Mouse (Mus musculus) forebrain, embryonic 16.5 days (tissue): ENCODE results near the gene Slc17a6. TPM values are rescaled to one million over a fixed set of nuclear protein-coding genes. Genes with fewer than 3 reads are reported as not detected.

Source experiments
- ATAC-seq: fragments of 200-750 bp; cut with Nextera tagmentation; 2 replicates; pipeline ENCODE4 v1.8.0; 2017; ENCODE audit warnings: mild to moderate bottlenecking, moderate library complexity
- H3K27ac ChIP-seq: fragments of 300-500 bp; sonication (generic); 2 replicates; pipeline ENCODE4 v1.5.1; 2014; ENCODE audit warnings: low read length, control low read depth
- H3K27me3 ChIP-seq: fragments of 300-500 bp; sonication (generic); replicated peaks from 2 replicates; pipeline ENCODE4 v1.6.1; 2014; ENCODE audit warnings: low read length; ENCODE audit not compliant: control insufficient read depth, insufficient read depth
- H3K36me3 ChIP-seq: fragments of 300-500 bp; sonication (generic); 2 replicates; pipeline ENCODE4 v1.6.1; 2014; ENCODE audit not compliant: control insufficient read depth, insufficient read depth
- H3K4me1 ChIP-seq: fragments of 300-500 bp; sonication (generic); replicated peaks from 2 replicates; pipeline ENCODE4 v1.6.1; 2014; ENCODE audit warnings: low read length; ENCODE audit not compliant: control insufficient read depth, insufficient read depth
- H3K4me2 ChIP-seq: fragments of 300-500 bp; sonication (generic); 2 replicates; pipeline ENCODE4 v1.6.1; 2014; ENCODE audit warnings: mild to moderate bottlenecking, low read length, control low read depth
- H3K4me3 ChIP-seq: fragments of 300-500 bp; sonication (generic); replicated peaks from 2 replicates; pipeline ENCODE4 v1.5.1; 2014; ENCODE audit warnings: mild to moderate bottlenecking, low read length, control low read depth
- H3K9ac ChIP-seq: fragments of 300-500 bp; sonication (generic); replicated peaks from 2 replicates; pipeline ENCODE4 v1.6.1; 2014; ENCODE audit warnings: low read depth, low read length, control low read depth
- H3K9me3 ChIP-seq: fragments of 300-500 bp; sonication (generic); 2 replicates; pipeline ENCODE4 v1.6.1; 2016; ENCODE audit warnings: low read length; ENCODE audit not compliant: control insufficient read depth
- WGBS: fragments of 180-500 bp; shearing (Covaris S2); extraction: QIAGEN DNeasy Blood & Tissue Kit; methylation state at CpG from one replicate; pipeline ENCODE4 v1.1.7; 2014; 5-methylcytosine and 5-hydroxymethylcytosine counted together
- polyA plus RNA-seq: library from polyadenylated mRNA; unstranded; fragments of >200 nt; fragmentation: Nextera tagmentation; extraction: Ambion mirVana; gene quantifications from 2 replicates; pipeline ENCODE4 v1.2.1, GENCODE M21; 2015

The Slc17a6 gene
- 40.5 and 52.7 TPM in 2 replicates for polyA plus RNA-seq

DNA sequence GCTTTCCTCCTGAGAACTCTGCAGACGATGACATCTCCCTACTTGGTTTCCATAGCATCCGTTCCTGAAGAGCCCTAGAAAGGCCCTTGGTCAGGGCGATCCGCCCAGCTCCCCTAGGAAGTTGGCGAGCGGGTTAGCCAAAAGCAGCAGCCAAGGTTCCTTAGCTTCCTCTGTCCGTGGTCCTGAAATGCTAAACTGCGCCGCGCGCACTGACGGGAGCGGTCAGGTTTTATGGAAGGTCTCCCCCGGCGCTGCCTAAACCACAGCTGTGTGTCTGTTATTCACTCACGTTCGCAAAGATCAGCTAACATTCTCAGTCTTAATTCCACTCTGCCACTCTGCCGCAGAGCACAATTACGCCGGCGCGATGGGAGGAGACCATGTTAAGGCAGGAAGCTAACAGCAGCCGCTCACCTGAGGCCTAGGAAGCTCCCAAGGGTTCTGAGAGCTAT lies at the start of gene Slc17a6:
Gene Slc17a6 (plus strand): TSS at position 313 of the 452 bp plus-strand sequence.
- Histone ChIP-seq H3K4me1 (peaks cover 16% of the 10 kb centered on the region), H3K36me3 (no peaks in the 10 kb centered on the region), H3K4me2 (peak within 1 kb of the TSS; percentile 57), H3K27ac (peak within 1 kb of the TSS; percentile 91), H3K4me3 (peak within 1 kb of the TSS; percentile 50), H3K27me3 (peaks cover 10% of the 10 kb centered on the region), H3K9me3 (no peaks in the 10 kb centered on the region), H3K9ac (peak within 1 kb of the TSS; percentile 70)
- WGBS = under 1% methylated on average over 23 of the region's 23 CpGs
- peak; percentile 22 for ATAC-seq

DNA sequence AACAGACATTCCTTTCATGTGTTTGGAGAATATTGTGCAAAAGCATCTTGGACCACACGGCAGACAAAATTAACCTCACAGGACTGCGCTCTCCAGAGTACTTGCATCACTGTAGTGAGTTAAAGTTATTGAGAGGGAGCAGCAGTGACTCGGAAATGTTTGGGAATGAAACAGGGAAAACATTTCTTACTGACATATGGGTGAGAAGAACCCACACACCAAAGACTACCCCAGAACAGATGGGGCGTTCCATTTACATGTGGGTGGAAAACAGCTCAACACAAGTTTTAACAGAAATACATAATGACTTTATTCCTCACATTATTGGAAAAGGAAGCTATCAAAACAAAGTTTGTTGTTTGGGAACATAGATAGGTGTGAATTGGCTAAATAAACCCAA lies 21.8 kb upstream of the Slc17a6 start:
- no peaks in the 10 kb centered on the region for H3K27me3 ChIP-seq
- 74% methylated on average over 4 of the region's 4 CpGs for WGBS
- no peak overlapping the region for H3K9ac ChIP-seq
- H3K4me1 ChIP-seq = no peaks in the 10 kb centered on the region
- H3K4me2 ChIP-seq = no peak overlapping the region
- ATAC-seq = peak; percentile 52
- no peaks in the 10 kb centered on the region for H3K9me3 ChIP-seq
- H3K4me3 ChIP-seq = no peak overlapping the region
- H3K36me3 ChIP-seq = no peaks in the 10 kb centered on the region
- no peak overlapping the region for H3K27ac ChIP-seq

DNA sequence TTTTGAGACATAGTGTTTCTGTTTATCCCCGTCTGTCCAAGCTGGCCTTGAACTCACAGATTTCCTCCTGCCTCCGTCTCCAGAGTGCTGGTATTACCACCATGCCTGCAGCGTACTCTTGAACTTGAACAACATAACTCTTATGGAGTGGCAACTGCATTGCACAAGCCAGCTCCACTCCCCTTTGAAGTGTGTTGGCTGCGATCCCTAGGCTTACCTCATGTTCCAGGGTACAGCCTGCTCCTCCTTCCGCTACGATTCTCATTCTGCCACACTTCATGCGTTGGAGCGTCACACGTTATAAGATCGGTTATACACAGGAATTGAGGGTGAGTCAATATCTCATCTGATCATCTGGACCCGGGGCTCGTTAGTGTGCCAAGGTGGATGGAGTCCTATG lies 18.1 kb upstream of the Slc17a6 start:
- Histone ChIP-seq H3K9me3 (no peaks in the 10 kb centered on the region), H3K9ac (no peak overlapping the region), H3K4me2 (no peak overlapping the region), H3K27ac (no peak overlapping the region), H3K27me3 (no peaks in the 10 kb centered on the region), H3K36me3 (no peaks in the 10 kb centered on the region), H3K4me3 (no peak overlapping the region), H3K4me1 (no peaks in the 10 kb centered on the region)
- 67% methylated on average over 12 of the region's 12 CpGs for WGBS
- no peak for ATAC-seq

DNA sequence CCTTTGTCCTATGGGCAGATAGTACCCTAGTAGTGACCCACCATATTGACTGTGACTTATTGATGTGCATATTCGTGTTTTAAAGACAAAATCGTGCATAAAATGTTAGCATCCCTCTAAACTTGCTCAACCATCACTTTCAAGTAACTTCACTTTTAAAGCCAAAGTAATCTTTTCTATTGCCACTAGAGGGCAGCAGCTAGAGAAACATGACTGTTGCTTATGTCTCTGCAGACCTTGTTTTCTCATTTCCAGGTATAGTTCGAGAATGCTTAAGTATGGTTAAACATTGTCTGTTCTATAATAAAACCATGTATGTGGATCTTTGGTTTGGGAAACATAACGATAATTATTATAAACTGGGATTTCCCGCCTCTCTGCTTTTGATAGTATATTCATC lies 7.4 kb upstream of the Slc17a6 start:
- no peaks in the 10 kb centered on the region for H3K36me3 ChIP-seq
- no peak overlapping the region for H3K27ac ChIP-seq
- no peaks in the 10 kb centered on the region for H3K27me3 ChIP-seq
- H3K9ac ChIP-seq = no peak overlapping the region
- no peak for ATAC-seq
- H3K4me3 ChIP-seq = no peak overlapping the region
- H3K4me2 ChIP-seq = no peak overlapping the region
- 0 out of 2 replicates have a peak, but pooled peaks cover 3% of the 10 kb centered on the region for H3K4me1 ChIP-seq
- no peaks in the 10 kb centered on the region for H3K9me3 ChIP-seq
- 36% methylated on average over 5 of the region's 5 CpGs for WGBS

DNA sequence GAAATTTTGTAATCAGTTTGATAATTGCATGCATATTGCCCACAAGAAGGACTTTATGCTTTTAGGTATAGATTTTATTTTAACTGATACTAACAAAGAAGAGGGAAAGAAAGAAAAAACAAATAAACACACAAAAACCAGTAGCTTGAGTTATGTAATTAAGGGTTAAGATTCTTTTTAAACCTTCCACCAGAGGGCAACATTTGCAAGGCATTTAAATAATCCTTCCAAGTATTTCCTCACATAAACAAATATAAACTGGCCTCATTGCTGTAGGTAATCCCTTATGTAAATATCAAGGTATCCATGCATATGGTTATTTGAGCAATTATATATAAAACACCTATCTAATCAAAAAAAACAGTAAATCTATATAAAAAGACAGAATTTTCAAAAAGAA lies 3.9 kb upstream of the Slc17a6 start:
- Histone ChIP-seq H3K27ac (no peak overlapping the region; the same call in 1 of the 2 replicates), H3K4me2 (no peak overlapping the region), H3K27me3 (no peaks in the 10 kb centered on the region; the same call in 1 of the 2 replicates), H3K9me3 (no peaks in the 10 kb centered on the region), H3K36me3 (no peaks in the 10 kb centered on the region), H3K9ac (no peak overlapping the region), H3K4me1 (peaks cover 8% of the 10 kb centered on the region), H3K4me3 (no peak overlapping the region)
- ATAC-seq = no peak

DNA sequence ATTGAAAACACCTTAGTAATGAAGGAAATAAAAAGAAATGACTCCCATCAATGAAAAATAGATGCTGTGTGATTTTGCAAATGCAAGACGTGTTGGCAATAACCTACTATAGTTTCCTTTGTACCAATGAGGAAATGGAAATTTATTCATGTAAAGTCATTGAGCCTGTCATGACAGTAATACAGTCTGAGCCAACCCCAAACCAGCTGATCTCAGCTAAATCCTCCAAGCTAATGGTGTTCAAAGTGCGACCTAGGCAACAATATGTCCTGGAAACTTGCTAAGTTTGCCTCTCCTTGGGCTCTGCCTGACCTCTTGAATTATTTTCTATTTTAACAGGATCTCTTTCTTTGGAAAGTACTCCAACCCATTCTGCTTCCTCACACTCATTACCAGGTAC lies 3.4 kb upstream of the Slc17a6 start:
- 18% methylated on average over 2 of the region's 2 CpGs for WGBS
- no peaks in the 10 kb centered on the region for H3K9me3 ChIP-seq
- no peak overlapping the region for H3K9ac ChIP-seq
- peaks cover 8% of the 10 kb centered on the region for H3K4me1 ChIP-seq
- H3K27me3 ChIP-seq = no peaks in the 10 kb centered on the region; the same call in 1 of the 2 replicates
- no peak overlapping the region for H3K4me2 ChIP-seq
- no peak overlapping the region for H3K4me3 ChIP-seq
- peak; percentile 57 for ATAC-seq
- no peak overlapping the region for H3K27ac ChIP-seq
- H3K36me3 ChIP-seq = no peaks in the 10 kb centered on the region

DNA sequence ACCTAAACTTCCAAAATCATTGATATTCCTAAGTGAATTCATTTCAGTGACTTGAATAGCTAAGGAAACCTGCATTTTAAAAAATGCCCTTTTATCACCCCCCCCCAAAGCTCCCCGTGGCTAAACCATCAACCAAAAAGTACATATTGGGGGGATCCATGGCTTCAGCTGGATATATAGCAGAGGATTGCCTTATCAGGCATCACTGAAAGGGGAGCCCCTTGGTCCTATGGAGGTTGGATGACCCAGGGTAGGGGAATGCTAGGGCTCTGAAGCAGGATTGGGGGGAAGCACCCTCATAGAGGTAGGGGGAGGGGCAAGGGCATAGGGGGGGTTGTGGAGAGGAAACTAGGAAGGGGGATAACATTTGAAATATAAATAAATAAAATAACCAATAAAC lies 1.8 kb upstream of the Slc17a6 start:
- ATAC-seq = no peak
- no peak overlapping the region for H3K4me2 ChIP-seq
- H3K36me3 ChIP-seq = no peaks in the 10 kb centered on the region
- no peak overlapping the region for H3K4me3 ChIP-seq
- H3K4me1 ChIP-seq = peaks cover 8% of the 10 kb centered on the region
- no peaks in the 10 kb centered on the region for H3K9me3 ChIP-seq
- no peak overlapping the region for H3K27ac ChIP-seq
- H3K27me3 ChIP-seq = peaks cover 6% of the 10 kb centered on the region
- 39% methylated on average over 1 of the region's 1 CpGs for WGBS
- no peak overlapping the region for H3K9ac ChIP-seq

DNA sequence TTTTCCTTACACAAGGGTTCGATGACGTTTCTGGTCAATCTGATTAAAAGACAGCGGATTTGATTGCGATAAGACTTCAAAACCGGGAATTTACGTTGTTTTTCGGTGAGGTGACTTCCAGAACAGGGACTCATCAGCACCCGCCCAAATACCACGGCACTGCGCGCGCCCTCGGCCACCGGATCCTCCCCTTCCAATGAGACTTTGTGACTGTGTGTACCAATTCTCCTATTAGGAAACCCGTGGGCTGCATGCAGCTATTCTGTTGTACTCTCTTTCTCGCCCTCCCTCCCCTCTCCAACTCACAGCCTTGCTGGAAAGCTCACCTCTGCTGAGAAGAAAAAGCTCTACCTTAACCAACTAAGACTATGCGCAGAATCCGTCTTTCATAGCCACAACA lies 390 bp downstream of the Slc17a6 start:
- Histone ChIP-seq H3K36me3 (no peaks in the 10 kb centered on the region), H3K27ac (peak overlapping the region; percentile 91), H3K9me3 (no peaks in the 10 kb centered on the region), H3K4me3 (peak overlapping the region; percentile 50), H3K27me3 (peaks cover 10% of the 10 kb centered on the region), H3K4me1 (peaks cover 19% of the 10 kb centered on the region), H3K4me2 (peak overlapping the region; percentile 57), H3K9ac (peak overlapping the region; percentile 70)
- WGBS = under 1% methylated on average over 18 of the region's 18 CpGs
- ATAC-seq = peak; percentile 23

DNA sequence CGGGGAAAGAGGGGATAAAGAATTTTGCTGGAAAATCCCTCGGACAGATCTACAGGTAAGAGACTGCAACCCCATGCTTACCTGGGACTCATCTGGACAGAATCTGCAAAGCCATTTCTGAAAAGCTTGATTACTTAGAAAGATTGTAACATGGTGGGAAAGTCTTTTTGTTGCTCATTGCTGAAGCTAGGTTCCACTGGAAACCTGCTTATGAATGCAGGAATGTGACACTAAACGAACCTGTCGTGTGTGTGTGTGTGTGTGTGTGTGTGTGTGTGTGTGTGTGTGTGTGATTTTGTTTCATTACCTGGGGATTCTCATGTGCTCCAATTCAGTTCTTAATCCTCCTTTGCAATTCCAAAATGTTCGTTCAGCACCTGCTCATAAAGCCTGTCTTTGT lies 860 bp downstream of the Slc17a6 start:
- no peaks in the 10 kb centered on the region for H3K9me3 ChIP-seq
- no peak for ATAC-seq
- peak overlapping the region; percentile 57 for H3K4me2 ChIP-seq
- peaks cover 24% of the 10 kb centered on the region for H3K4me1 ChIP-seq
- peak overlapping the region; percentile 70 for H3K9ac ChIP-seq
- no peaks in the 10 kb centered on the region for H3K36me3 ChIP-seq
- H3K27ac ChIP-seq = peak overlapping the region; percentile 91
- 2% methylated on average over 5 of the region's 5 CpGs for WGBS
- H3K4me3 ChIP-seq = peak overlapping the region; percentile 50
- peaks cover 11% of the 10 kb centered on the region for H3K27me3 ChIP-seq

DNA sequence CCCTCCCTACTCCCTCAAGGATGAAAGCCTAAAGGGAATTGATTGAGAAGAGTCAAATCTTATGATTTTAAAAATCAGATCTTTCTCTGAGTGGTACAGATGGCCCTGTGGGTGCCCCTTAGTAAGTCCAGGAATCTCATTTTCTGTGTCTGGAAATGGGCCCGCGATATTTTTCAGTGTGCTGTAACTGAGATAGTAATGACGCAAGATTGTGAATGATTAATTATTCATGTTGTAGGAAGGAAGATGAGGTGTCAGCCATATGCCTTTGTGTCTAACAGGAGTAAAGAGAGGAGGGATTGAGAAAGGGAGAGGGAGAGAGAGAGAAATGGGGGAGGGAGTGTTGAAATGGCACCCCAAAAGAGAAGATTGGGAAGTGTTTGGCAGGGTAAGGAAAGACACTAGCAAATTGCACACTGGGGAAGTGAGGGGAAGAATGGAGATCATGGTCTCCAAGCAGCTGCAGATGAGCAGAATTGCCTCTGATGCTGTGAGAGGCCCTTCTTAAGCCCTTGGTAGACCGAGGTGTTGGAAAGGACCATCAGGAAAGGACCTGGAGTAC lies 2.6 kb downstream of the Slc17a6 start:
- peak overlapping the region; percentile 71 for H3K27ac ChIP-seq
- 1% methylated on average over 4 of the region's 4 CpGs for WGBS
- no peaks in the 10 kb centered on the region for H3K9me3 ChIP-seq
- peaks cover 14% of the 10 kb centered on the region for H3K27me3 ChIP-seq
- peak overlapping the region; percentile 50 for H3K4me2 ChIP-seq
- peak overlapping the region; percentile 66 for H3K9ac ChIP-seq
- peaks cover 27% of the 10 kb centered on the region for H3K4me1 ChIP-seq
- ATAC-seq = peak; percentile 62
- peak overlapping the region; percentile 46 for H3K4me3 ChIP-seq
- H3K36me3 ChIP-seq = no peaks in the 10 kb centered on the region
